Mouse (Mus musculus) kidney, adult 9 months (tissue): ENCODE results near the gene Pard6b.

Experiments
- DNase-seq: peaks from one replicate; pipeline ENCODE4 v3.0.0; 2022

Pard6b gene

GRCm38 (mm10) chr2:168143794-168144193, 63.0 kb downstream of the Pard6b start:
- no peak for DNase-seq

- no peak for DNase-seq
Observed at GRCm38 (mm10) chr2:168145437-168145836, 64.6 kb downstream of the Pard6b start.

DNA sequence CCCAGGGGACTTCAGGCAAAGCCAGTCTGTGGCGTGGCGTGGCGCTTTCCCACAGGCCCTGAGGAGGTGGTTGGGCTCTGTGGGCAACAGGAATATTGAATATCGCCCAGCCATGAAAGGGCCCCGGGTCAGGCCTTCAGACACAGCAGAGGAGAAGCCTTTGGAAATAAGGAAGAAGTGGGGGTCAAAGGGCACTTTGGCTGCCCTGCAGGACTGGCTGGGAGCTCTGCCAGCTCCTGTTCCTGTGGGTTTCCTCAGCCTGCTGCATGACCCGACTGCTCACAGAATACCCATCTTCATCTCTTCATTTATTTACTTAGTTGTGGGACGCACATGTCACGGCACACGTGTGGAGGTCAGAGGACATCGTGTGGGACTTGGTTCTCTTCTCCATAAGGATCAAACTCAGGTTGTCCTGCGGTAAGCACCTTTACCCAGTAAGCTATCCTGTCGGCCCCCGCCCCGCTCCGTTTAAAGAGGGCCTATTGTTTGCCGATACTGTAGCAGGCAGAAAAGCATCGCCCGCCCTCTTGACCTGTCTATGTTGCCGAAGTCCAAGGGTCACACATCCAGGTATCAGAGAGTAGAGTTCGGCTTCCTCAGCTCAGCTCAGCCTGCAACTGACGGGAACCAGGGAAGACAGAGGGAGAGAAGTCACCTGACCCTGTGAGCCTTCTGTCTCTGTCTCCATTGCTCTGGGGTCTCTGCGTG, 67.1 kb downstream of the Pard6b start:
- DNase-seq, result peak; percentile 87

DNA sequence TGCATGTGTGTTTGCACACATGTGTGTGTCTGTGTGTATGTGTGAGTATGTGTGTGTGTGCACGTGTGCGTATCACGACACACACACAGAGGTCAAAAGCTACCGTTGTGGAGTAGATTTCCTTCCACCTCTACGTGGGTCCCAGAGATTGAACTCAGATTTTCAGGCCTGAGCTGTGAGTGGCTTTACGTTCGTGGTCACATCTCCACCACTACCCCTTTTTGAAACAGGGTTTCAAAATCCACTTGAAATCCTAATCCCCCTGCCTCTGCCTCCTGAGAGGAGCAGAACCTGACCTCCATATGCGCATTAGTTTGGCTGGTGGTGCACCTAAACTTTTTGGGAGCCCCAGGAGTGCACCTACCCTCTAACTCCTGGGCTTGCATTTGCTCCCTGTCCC, 68.4 kb downstream of the Pard6b start:
- no peak for DNase-seq
